Mouse (Mus musculus) limb, embryonic 12.5 days (tissue): ENCODE results near the gene Trim3. TPM values are rescaled to one million over a fixed set of nuclear protein-coding genes. Genes with fewer than 3 reads are reported as not detected.

Experiments used
- ATAC-seq: fragments of 200-750 bp; cut with Nextera tagmentation; 2 replicates; pipeline ENCODE4 v1.8.0; 2017; ENCODE audit warnings: low read depth, moderate TSS enrichment; ENCODE audit not compliant: insufficient number of reproducible peaks, insufficient read depth, low FRiP score, low TSS enrichment
- H3K27ac ChIP-seq: fragments of 300-500 bp; sonication (generic); 2 replicates; pipeline ENCODE4 v1.5.1; 2016; ENCODE audit warnings: mild to moderate bottlenecking, moderate library complexity
- H3K27me3 ChIP-seq: fragments of 300-500 bp; sonication (generic); 2 replicates; pipeline ENCODE4 v1.6.1; 2016; ENCODE audit warnings: mild to moderate bottlenecking, moderate library complexity
- H3K36me3 ChIP-seq: fragments of 300-500 bp; sonication (generic); 2 replicates; pipeline ENCODE4 v1.6.1; 2016; ENCODE audit warnings: mild to moderate bottlenecking, moderate library complexity
- H3K4me1 ChIP-seq: fragments of 300-500 bp; sonication (generic); replicated peaks from 2 replicates; pipeline ENCODE4 v1.6.1; 2016
- H3K4me2 ChIP-seq: fragments of 300-500 bp; sonication (generic); 2 replicates; pipeline ENCODE4 v1.6.1; 2016; ENCODE audit warnings: mild to moderate bottlenecking, moderate library complexity
- H3K4me3 ChIP-seq: fragments of 300-500 bp; sonication (generic); replicated peaks from 2 replicates; pipeline ENCODE4 v1.5.1; 2016; ENCODE audit warnings: mild to moderate bottlenecking
- H3K9ac ChIP-seq: fragments of 300-500 bp; sonication (generic); replicated peaks from 2 replicates; pipeline ENCODE4 v1.6.1; 2016; ENCODE audit warnings: mild to moderate bottlenecking, moderate library complexity
- H3K9me3 ChIP-seq: fragments of 300-500 bp; sonication (generic); 2 replicates; pipeline ENCODE4 v1.6.1; 2016; ENCODE audit warnings: mild to moderate bottlenecking, moderate library complexity
- WGBS: fragments of 180-500 bp; shearing (Covaris S2); methylation state at CpG from one replicate; pipeline ENCODE4 v1.1.7; 2016; 5-methylcytosine and 5-hydroxymethylcytosine counted together
- polyA plus RNA-seq: library from polyadenylated mRNA; unstranded; fragments of >200 nt; fragmentation: Nextera tagmentation; extraction: Ambion mirVana; gene quantifications from 2 replicates; pipeline ENCODE4 v1.2.1, GENCODE M21; 2016

The Trim3 gene
- polyA plus RNA-seq, 1 experiment from 2014 or later, result 34.4 TPM

- H3K27me3 ChIP-seq, result no peaks in the 10 kb centered on the region
- peak overlapping the region; percentile 79 for H3K4me3 ChIP-seq
- WGBS, result 4% methylated on average over 10 of the region's 10 CpGs
- H3K9me3 ChIP-seq, result no peaks in the 10 kb centered on the region
- peaks cover 15% of the 10 kb centered on the region for H3K4me1 ChIP-seq
- peak overlapping the region; percentile 82 for H3K9ac ChIP-seq
- peaks cover 28% of the 10 kb centered on the region for H3K36me3 ChIP-seq
- ATAC-seq, result peak; percentile 40; the same call in 1 of the 2 replicates
- peak overlapping the region; percentile 73 for H3K27ac ChIP-seq
- peak overlapping the region; percentile 74 for H3K4me2 ChIP-seq
These were observed 397 bp upstream of the Trim3 start for GRCm38 (mm10) chr7:105633801-105634135.

GRCm38 (mm10) chr7:105632551-105632972 is 809 bp downstream of the Trim3 start:
- H3K9me3 ChIP-seq, result no peaks in the 10 kb centered on the region
- 27% methylated on average over 4 of the region's 4 CpGs for WGBS
- no peaks in the 10 kb centered on the region for H3K27me3 ChIP-seq
- no peak overlapping the region for H3K27ac ChIP-seq
- peaks cover 21% of the 10 kb centered on the region for H3K36me3 ChIP-seq
- peaks cover 15% of the 10 kb centered on the region for H3K4me1 ChIP-seq
- peak overlapping the region; percentile 82 for H3K9ac ChIP-seq
- peak; percentile 5; the same call in 1 of the 2 replicates for ATAC-seq
- peak overlapping the region; percentile 74 for H3K4me2 ChIP-seq
- H3K4me3 ChIP-seq, result peak overlapping the region; percentile 79

- H3K4me2 ChIP-seq, result no peak overlapping the region
- H3K4me1 ChIP-seq, result peaks cover 5% of the 10 kb centered on the region
- no peaks in the 10 kb centered on the region for H3K9me3 ChIP-seq
- ATAC-seq, result no peak
- H3K27ac ChIP-seq, result no peak overlapping the region
- no peaks in the 10 kb centered on the region for H3K27me3 ChIP-seq
- H3K4me3 ChIP-seq, result no peak overlapping the region
- no peak overlapping the region for H3K9ac ChIP-seq
- 32% methylated on average over 3 of the region's 3 CpGs for WGBS
- H3K36me3 ChIP-seq, result peaks cover 19% of the 10 kb centered on the region
These were observed 4.7 kb downstream of the Trim3 start for GRCm38 (mm10) chr7:105628633-105629032.

- Histone ChIP-seq H3K9me3 (no peaks in the 10 kb centered on the region), H3K4me1 (no peaks in the 10 kb centered on the region; the same call in 1 of the 2 replicates), H3K27me3 (no peaks in the 10 kb centered on the region), H3K4me2 (no peak overlapping the region), H3K9ac (no peak overlapping the region), H3K4me3 (no peak overlapping the region), H3K36me3 (peaks cover 49% of the 10 kb centered on the region), H3K27ac (no peak overlapping the region)
- ATAC-seq, result no peak
- 79% methylated on average over 6 of the region's 6 CpGs for WGBS
These were observed 8.0 kb downstream of the Trim3 start for GRCm38 (mm10) chr7:105625397-105625796.

- H3K4me2 ChIP-seq, result no peak overlapping the region
- H3K27me3 ChIP-seq, result no peaks in the 10 kb centered on the region
- ATAC-seq, result no peak
- H3K4me3 ChIP-seq, result no peak overlapping the region
- H3K36me3 ChIP-seq, result peaks cover 84% of the 10 kb centered on the region
- no peak overlapping the region for H3K9ac ChIP-seq
- 83% methylated on average over 8 of the region's 8 CpGs for WGBS
- no peak overlapping the region for H3K27ac ChIP-seq
- H3K4me1 ChIP-seq, result no peaks in the 10 kb centered on the region
- H3K9me3 ChIP-seq, result no peaks in the 10 kb centered on the region
These were observed 11.6 kb downstream of the Trim3 start for GRCm38 (mm10) chr7:105621646-105622292.

- H3K27me3 ChIP-seq, result no peaks in the 10 kb centered on the region
- peaks cover 91% of the 10 kb centered on the region for H3K36me3 ChIP-seq
- H3K9ac ChIP-seq, result no peak overlapping the region
- H3K9me3 ChIP-seq, result no peaks in the 10 kb centered on the region
- H3K4me2 ChIP-seq, result no peak overlapping the region
- no peak for ATAC-seq
- H3K4me3 ChIP-seq, result no peak overlapping the region
- no peaks in the 10 kb centered on the region for H3K4me1 ChIP-seq
- WGBS, result 86% methylated on average over 4 of the region's 4 CpGs
- H3K27ac ChIP-seq, result no peak overlapping the region
These were observed 12.3 kb downstream of the Trim3 start for GRCm38 (mm10) chr7:105621053-105621452.

GRCm38 (mm10) chr7:105619701-105620100 is 13.7 kb downstream of the Trim3 start:
- Histone ChIP-seq H3K27me3 (no peaks in the 10 kb centered on the region), H3K4me3 (no peak overlapping the region), H3K27ac (no peak overlapping the region), H3K9me3 (no peaks in the 10 kb centered on the region), H3K4me2 (no peak overlapping the region), H3K4me1 (no peaks in the 10 kb centered on the region), H3K9ac (no peak overlapping the region), H3K36me3 (peaks cover 97% of the 10 kb centered on the region)
- no peak for ATAC-seq
- 82% methylated on average over 3 of the region's 3 CpGs for WGBS

- no peak overlapping the region for H3K27ac ChIP-seq
- no peaks in the 10 kb centered on the region for H3K27me3 ChIP-seq
- peaks cover 97% of the 10 kb centered on the region for H3K36me3 ChIP-seq
- H3K9me3 ChIP-seq, result no peaks in the 10 kb centered on the region
- WGBS, result 94% methylated on average over 22 of the region's 22 CpGs
- no peak; the same call in 1 of the 2 replicates for ATAC-seq
- H3K9ac ChIP-seq, result no peak overlapping the region
- no peaks in the 10 kb centered on the region for H3K4me1 ChIP-seq
- no peak overlapping the region for H3K4me3 ChIP-seq
- H3K4me2 ChIP-seq, result no peak overlapping the region
These were observed 15.6 kb downstream of the Trim3 start for GRCm38 (mm10) chr7:105617810-105618209.

GRCm38 (mm10) chr7:105616561-105616960 is 16.8 kb downstream of the Trim3 start:
- 88% methylated on average over 6 of the region's 6 CpGs for WGBS
- no peak for ATAC-seq

GRCm38 (mm10) chr7:105615720-105616119 is 17.7 kb downstream of the Trim3 start:
- ATAC-seq, result no peak
- no peak overlapping the region for H3K27ac ChIP-seq
- WGBS, result 88% methylated on average over 1 of the region's 1 CpGs
- H3K9me3 ChIP-seq, result no peaks in the 10 kb centered on the region
- H3K4me1 ChIP-seq, result no peaks in the 10 kb centered on the region
- no peak overlapping the region for H3K9ac ChIP-seq
- no peak overlapping the region for H3K4me2 ChIP-seq
- no peaks in the 10 kb centered on the region for H3K27me3 ChIP-seq
- H3K4me3 ChIP-seq, result no peak overlapping the region
- H3K36me3 ChIP-seq, result peaks cover 99% of the 10 kb centered on the region

More at GRCm38 (mm10) chr7:105616561-105616960, 16.8 kb downstream of the Trim3 start:
- peaks cover 99% of the 10 kb centered on the region for H3K36me3 ChIP-seq
- H3K27me3 ChIP-seq, result no peaks in the 10 kb centered on the region
- H3K9me3 ChIP-seq, result no peaks in the 10 kb centered on the region
- H3K4me1 ChIP-seq, result no peaks in the 10 kb centered on the region
- no peak overlapping the region for H3K27ac ChIP-seq
- H3K4me2 ChIP-seq, result no peak overlapping the region
- H3K4me3 ChIP-seq, result no peak overlapping the region
- H3K9ac ChIP-seq, result no peak overlapping the region

GRCm38 (mm10) chr7:105614400-105614799 is 19.0 kb downstream of the Trim3 start:
- H3K27me3 ChIP-seq, result no peaks in the 10 kb centered on the region
- H3K27ac ChIP-seq, result no peak overlapping the region
- no peak overlapping the region for H3K4me3 ChIP-seq
- WGBS, result 88% methylated on average over 1 of the region's 1 CpGs
- H3K9me3 ChIP-seq, result no peaks in the 10 kb centered on the region
- no peak overlapping the region for H3K9ac ChIP-seq
- no peak for ATAC-seq
- no peak overlapping the region for H3K4me2 ChIP-seq
- no peaks in the 10 kb centered on the region for H3K4me1 ChIP-seq
- peaks cover 99% of the 10 kb centered on the region for H3K36me3 ChIP-seq

- no peak for ATAC-seq
- H3K9ac ChIP-seq, result no peak overlapping the region
- H3K4me3 ChIP-seq, result no peak overlapping the region
- no peaks in the 10 kb centered on the region for H3K27me3 ChIP-seq
- no peaks in the 10 kb centered on the region for H3K4me1 ChIP-seq
- peaks cover 73% of the 10 kb centered on the region for H3K36me3 ChIP-seq
- no peak overlapping the region for H3K27ac ChIP-seq
- H3K4me2 ChIP-seq, result no peak overlapping the region
- WGBS, result 89% methylated on average over 1 of the region's 1 CpGs
- no peaks in the 10 kb centered on the region for H3K9me3 ChIP-seq
These were observed 21.6 kb downstream of the Trim3 start for GRCm38 (mm10) chr7:105611767-105612166.
